Mouse (Mus musculus): ENCODE measurements around the gene Atg14. TPM values are rescaled to one million over a fixed set of nuclear protein-coding genes. Genes with fewer than 3 reads are reported as not detected.
"Not testable (repeated sequence)": the region's sequence is repeated elsewhere in the genome, so short reads cannot be mapped to it uniquely, and the experiment has no call there.

The Atg14 gene
- 1.7 and 4.0 TPM in 2 replicates for total RNA-seq (2015; ENCODE audit: low replicate concordance)
- total RNA-seq (2017; ENCODE audit: low replicate concordance): 3.5 and 13.0 TPM in 2 replicates

DNA sequence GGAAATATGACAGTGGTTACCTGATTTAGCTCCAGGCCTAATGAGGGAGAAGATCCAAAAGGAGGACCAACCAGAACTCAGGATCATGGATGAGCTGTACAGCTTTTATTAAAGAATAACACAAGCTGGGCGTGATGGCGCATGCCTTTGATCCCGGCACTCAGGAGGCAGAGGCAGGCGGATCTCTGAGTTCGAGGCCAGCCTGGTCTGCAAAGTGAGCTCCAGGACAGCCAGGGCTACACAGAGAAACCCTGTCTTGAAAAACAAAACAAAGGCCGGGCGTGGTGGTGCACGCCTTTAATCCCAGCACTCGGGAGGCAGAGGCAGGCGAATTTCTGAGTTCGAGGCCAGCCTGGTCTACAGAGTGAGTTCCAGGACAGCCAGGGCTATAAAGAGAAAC, at the start of gene Atg14:
TSS of gene Atg14 (minus strand) at position 101 of the 400 bp plus-strand sequence.
- not testable (repeated sequence) for ATAC-seq (replicated peaks; ENCODE audit: low FRiP score, poor library complexity, severe bottlenecking)

DNA sequence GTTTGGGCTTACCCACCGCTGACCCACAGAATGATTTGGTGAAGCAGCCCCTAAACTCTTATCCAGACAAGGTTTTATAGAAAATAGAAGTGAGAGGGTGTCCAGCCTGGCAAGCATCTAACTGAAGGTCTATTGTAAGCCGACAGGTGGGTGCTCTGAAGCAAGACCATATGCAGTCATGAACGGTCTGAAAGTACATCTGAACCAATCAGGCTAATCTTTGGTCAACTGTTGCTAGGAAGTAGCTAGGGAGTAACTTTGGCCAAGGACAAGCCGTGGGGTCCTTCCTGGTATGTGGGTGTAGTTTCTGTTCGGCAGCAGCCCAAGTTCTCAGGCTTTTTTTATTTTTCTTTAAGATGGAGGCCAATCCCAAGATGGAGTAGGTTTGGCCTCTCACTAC, 48.4 kb upstream of the Atg14 start:
- ATAC-seq (replicated peaks; ENCODE audit: low FRiP score, poor library complexity, severe bottlenecking): no peak

DNA sequence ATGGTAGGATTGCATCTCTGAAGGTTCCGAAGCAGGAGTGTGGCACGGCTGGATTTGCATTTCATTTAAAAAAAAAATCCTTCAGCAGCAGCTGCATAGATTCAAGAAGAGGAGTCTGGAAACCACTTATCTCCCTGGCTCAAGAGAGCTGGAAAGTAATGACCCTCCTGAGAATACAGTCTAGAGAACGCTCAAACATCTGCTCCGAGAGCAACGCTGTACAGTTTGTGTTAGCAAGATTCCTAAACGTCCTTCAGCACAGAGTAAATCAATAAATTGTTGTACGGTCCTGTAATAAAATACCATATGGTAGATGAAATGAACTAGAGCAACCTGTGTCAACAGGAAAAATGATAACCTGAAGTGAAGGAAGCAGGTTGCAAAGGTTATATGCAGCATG, 42.8 kb upstream of the Atg14 start:
- ATAC-seq (replicated peaks; ENCODE audit: low FRiP score, poor library complexity, severe bottlenecking): no peak

DNA sequence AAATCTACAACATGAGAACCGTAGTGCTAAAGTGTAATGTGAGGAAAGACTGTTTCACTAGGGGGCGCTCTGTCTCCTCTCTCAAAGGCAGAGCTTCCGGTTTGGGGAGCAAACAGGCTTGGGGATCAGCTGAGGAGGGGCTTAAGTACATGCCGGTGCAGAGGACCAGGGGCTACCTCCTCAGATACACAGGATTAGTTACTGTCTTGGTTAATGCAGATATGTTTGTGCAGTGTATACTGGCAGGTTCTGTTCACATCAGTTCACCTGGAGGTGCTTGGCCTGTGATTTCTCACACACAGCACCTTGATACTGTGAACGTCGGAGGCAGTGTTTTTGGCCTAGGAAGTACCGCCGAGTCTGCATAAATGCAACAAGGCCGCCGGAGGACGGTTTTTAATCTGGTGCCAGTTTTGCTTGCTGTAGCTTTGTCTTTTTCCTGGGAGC, 27.5 kb upstream of the Atg14 start:
- no peak for ATAC-seq (replicated peaks; ENCODE audit: low FRiP score, poor library complexity, severe bottlenecking)

DNA sequence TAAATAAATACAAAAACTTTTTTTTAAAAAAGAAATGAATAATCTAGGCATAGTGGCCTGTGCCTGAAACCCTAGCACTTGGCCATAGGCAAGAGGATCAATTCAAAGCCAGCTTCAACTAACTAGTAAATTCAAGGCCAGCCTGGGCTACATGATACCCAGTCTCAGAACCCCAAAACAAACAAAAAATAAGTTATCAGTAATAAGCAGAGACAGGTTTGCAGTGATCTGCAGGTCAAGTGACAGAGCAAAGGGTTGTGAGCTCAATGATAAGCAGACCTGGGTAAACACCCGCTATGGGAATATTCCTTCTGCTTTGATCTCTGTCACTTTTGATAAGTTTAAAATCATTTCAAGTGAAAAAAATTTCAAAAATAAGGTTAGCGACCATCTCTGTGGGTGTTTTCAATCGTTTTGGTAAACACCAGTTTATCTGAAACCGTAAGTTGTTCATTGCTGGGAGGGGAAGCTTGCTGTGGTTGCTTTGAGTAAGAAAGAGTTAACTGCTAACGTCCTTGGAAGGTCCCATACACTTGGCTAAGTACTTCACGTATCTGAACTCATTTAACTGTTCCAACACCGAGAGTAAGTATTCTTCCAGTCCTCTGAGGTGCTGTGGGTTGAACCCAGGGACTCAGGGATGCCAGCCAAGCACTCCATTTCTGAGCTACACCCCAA, 24.1 kb upstream of the Atg14 start:
- ATAC-seq (replicated peaks; ENCODE audit: low FRiP score, poor library complexity, severe bottlenecking): no peak

DNA sequence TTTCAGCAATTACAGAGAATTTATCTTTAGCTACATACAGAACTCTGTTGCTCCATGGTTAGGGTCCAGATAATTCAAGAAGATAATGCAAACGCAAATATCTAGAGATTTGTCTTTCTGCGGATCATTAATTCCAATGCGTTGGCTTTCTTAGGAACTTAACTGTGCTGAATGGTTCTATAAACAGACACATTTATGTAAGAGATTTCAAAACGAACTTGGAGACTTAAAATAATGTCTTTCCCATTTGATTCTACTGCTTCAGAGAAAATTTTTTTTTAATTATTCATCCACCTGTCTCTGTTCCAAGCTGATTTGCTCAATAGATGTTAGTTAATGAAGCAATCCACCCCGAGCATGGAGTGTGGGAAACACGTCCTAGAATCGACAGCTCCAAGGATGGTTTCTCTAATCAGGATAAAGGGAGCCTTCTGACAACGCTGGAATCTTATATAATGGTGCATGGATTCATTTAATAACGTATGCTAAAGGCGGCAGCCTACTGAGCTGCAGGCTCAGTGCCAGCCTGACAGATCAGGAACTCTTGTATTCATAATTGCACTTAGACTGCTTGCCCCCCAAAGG, 20.0 kb upstream of the Atg14 start:
- no peak for ATAC-seq (replicated peaks; ENCODE audit: low FRiP score, poor library complexity, severe bottlenecking)

DNA sequence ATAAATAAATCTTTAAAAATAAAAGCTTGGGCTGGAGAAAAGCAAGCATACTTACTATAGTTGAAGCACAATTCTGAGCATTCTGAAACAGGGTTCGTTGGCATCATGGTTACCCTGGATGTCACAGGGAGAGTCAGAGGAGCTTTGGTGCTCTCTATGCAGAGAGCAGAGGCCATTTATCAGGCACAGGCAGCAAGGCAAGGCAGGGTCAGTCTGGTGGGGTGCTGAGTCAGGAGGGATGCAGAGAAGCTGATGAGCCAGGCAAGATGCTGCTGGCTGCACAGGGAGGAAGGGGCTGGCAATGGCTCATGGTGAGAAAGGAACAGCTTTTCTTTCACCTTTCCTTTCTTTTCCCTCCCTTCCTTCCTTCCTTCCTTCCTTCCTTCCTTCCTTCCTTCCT, 19.0 kb upstream of the Atg14 start:
- no peak for ATAC-seq (replicated peaks; ENCODE audit: low FRiP score, poor library complexity, severe bottlenecking)

DNA sequence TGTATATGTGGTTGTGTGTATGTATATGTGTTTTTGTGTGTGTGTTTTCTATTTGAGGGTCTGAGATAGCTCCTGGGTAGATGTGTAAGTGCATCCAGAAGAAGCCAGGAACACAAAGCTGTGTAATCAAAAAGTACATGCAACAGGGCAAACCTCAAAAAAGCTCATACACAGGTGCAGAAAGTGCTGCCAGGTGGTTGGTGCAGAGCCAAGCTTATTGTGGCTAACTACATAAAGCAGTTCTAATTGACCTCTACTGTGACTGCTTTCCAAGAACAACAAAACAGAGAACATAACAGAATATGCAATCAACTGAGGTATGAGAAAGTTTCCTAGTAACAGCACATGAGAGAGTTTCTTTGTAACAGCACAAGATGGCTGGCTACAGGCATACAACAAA, 13.9 kb upstream of the Atg14 start:
- no peak for ATAC-seq (replicated peaks; ENCODE audit: low FRiP score, poor library complexity, severe bottlenecking)

DNA sequence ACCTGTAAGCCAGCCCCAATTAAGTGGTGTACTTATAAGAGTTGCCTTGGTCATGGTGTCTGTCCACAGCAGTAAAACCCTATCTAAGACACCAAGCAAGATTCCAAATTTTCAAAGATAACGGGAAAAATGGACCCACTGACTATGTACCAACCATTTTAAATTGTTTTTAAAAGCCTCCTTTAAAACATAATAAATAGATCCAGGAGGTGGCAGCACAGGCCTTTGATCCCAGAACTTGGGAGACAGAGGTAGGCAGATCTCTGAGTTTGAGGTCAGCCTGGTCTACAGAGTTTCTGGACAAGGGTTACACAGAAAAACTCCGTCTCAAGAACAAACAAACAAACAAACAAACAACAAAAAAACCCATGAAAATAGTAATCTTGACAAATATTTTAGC, 11.2 kb upstream of the Atg14 start:
- ATAC-seq (replicated peaks; ENCODE audit: low FRiP score, poor library complexity, severe bottlenecking): 0 out of 2 replicates have a peak, but pooled peaks have one; percentile 19

DNA sequence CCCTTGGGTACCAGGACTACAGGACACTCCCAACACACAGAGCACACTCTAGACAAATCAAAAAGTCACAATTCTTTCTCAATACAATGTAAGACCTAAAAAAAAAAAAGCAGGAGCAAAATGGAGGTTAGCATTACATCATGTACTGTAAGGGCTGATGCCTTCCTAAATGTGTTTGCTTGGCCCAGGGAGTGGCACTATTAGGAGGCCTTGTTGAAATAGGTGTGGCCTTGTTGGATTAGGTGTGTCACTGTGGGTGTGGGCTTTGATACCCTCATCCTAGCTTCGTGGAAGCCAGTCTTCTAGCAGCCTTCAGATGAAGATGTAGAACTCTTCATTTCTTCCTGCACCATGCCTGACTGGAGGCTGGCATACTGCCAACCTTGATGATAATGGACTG, 10.8 kb upstream of the Atg14 start:
- ATAC-seq (replicated peaks; ENCODE audit: low FRiP score, poor library complexity, severe bottlenecking): peak; percentile 54; the same call in 1 of the 2 replicates

DNA sequence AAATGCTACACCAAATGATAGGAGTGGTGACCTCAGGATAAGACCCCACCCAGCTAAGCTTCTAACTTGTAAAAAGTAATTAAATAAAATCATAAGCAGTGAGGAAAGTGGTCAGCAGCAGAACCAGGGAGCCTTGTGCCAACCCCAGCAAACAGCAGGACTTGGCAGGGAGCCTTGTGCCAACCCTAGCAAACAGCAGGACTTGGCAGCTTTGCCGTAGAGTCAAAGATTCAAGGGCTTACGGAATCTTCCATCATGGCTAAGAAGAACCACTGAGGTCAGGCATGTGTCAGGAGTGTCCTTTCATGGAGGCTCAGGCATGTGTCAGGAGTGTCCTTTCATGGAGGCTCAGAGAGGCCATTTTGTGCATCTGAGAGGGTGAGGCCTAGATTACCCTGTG, 7.6 kb upstream of the Atg14 start:
- no peak for ATAC-seq (replicated peaks; ENCODE audit: low FRiP score, poor library complexity, severe bottlenecking)

DNA sequence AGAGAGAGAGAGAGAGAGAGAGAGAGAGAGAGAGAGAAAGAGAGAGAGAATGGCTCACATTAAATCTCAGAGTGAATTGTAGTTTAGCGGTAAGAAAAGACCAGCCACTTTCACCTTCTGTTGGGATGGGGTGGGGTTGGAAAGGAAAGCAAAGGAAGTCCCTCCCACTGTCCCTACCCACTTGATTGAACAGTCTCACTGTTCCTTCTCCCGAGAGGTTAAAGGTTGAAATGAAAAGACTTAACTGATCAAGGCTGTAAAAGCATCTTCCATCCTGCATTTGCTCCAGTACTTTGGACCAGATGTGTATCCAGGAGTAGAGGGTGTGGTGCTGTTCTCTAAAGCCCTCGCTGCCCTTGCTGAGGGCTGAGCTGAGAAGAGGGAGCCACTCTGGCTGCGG, 6.2 kb upstream of the Atg14 start:
- no peak for ATAC-seq (replicated peaks; ENCODE audit: low FRiP score, poor library complexity, severe bottlenecking)

DNA sequence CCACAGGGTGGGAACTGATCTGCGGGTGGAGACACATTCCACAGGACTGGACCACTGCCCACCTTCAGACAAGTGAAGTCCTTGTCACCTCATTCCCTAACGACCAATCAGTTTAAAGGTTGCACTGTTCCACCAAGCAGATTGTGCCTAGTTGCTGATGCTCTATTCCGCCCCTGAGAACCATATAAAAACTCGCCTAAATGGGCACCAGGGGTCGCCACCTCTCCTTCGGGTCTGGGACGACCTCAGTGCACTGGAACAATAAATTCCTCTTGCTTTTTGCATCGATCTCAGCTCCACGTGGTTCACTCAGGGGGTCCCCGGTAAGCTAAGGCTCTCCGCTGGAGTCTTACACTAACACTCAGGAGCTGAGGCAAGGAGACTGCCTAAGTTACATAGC, 4.3 kb upstream of the Atg14 start:
- ATAC-seq (replicated peaks; ENCODE audit: low FRiP score, poor library complexity, severe bottlenecking): no peak

DNA sequence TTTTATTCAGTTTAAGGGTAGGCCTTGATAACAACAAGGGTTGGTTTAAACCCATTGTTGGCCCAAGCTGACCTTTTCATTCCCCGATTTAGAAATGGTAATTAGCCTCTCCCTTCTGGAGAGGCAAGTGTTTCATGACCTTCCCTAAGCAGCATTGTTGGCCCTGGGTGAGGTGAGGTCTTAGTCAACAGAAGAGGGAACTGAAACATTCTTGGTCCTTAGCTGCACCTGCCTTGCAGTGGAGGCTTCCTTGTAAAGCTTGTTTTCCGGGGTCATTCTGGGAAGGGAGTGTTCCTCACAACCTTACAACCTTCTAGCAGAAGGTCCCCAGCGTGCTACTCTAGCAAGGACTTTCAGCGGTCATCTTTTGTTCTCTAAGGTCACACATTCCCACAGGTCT, 2.3 kb upstream of the Atg14 start:
- no peak for ATAC-seq (replicated peaks; ENCODE audit: low FRiP score, poor library complexity, severe bottlenecking)

DNA sequence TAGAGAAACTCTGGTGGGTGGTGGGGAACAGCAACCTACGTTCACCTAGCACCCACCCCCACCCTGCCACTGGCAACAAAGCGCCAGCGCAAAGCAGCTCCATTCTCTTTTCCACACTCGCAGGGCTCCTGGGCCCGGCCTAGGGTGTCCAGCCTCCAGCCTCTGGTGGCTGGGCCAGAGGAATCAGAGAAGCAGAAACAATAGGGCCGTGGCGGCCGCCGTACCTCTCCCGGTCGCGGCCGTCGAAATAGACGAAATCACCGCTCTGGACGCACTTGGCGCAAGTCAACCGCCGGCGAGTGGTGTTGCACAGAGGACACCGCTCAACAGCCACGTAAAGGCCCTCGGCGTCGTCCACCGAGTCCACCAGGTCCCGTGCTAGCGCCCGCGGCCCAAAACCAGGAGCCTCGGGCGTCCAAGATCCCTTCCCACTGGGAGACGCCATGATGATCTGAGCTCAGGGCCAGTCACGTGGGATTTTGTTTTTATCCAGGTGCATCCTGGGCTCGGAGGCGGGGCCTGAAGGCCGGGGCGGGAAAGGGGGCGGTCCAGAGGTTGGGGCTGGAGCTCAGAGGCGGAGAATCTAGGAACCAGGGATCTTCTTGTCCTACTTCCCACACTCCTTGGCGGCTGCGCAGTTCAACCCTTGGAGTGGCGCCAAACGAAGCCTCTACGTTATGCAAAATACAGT, 2.3 kb downstream of the Atg14 start:
- ATAC-seq (replicated peaks; ENCODE audit: low FRiP score, poor library complexity, severe bottlenecking): peak; percentile 100

DNA sequence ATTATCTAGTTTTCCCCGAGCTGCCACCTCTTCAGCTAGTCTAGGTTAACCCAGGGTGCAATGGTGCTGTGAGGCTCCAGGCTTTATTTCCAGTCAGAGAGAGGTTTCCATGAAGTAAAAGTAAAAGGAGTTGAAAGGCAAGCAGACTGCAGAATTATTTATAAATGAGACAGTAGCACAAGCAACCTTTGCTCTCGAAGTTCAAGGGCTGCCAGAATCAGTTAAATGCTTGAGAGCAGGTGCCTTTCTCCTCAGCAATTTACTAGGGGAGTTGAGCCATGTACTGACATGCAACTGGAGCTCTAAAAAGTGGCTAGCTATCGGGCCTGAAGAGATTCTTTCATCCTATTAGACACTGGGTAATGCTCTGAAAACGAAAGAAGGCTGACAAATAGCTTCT, 7.3 kb downstream of the Atg14 start:
- ATAC-seq (replicated peaks; ENCODE audit: low FRiP score, poor library complexity, severe bottlenecking): no peak

DNA sequence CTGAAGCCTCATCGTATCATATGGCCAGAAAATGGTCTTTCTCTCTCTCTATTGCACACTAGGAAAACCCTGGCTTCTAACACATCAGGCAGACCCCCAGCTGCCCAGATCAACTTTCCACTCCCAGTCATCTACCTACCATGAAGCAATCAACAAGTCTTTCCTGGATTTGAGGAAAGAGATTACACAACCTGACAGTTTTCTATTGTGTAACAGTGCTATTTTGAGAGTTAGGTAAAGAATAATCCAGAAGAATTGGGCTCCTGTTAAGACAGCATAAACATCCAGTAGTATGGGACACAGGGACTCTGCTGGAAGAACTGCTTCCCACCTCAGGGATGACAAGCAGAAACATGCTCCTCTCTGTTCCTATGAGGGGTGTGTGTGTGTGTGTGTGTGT, 7.9 kb downstream of the Atg14 start:
- ATAC-seq (replicated peaks; ENCODE audit: low FRiP score, poor library complexity, severe bottlenecking): no peak

DNA sequence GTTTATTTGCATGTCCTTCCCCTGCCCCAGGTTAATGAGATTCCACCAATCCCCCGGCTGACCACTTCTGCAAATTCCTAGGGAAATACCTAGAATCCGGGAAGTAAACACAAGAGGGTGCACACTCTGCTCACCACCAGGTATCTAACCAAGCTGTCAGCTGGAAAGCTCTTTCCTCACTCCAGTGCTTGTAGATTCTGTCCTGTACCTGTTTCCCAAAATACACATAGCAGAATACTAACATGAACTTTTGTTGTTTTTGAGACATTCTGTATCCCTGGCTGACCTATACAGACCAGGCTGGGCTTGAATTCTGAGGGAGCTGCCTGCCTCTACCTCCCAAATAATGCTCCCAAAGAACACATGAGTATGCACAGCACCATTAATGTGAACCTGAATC, 9.7 kb downstream of the Atg14 start:
- no peak for ATAC-seq (replicated peaks; ENCODE audit: low FRiP score, poor library complexity, severe bottlenecking)

DNA sequence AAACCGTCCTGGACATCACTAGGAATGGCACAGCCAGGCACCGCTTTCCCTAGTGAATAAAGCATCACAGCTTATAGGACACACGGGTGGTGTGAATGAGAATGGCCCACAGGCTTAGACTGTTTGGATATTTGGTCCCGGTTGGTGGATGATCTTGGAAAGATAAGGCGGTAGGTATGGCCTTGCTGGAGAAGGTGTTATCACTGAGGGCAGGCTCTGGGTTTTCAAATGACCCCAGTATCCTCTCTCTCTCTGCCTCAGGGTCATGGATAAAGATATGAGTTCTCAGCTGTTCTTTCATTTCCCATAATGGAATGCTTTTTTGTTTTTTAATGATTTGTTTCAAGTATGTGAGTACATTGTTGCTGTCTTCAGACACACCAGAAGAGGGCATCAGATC, 15.2 kb downstream of the Atg14 start:
- no peak for ATAC-seq (replicated peaks; ENCODE audit: low FRiP score, poor library complexity, severe bottlenecking)

DNA sequence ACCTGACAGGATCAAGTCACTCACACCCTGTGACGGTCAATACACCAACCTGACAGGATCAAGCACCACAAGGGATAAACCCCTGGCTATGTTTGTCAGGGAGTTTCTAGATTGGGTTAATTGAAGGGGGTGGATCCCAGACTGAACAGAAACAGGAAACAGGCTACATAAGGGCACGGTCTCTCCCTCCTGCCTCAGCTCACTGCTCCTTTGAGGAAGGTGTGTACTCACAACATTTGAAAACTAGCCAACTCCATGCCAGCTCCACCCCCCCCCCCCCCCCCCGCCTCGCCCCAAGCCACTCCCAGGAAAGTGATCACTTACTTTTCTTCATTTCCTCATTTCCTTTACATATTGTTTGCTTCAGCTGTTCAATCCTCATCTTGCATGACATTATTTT, 16.2 kb downstream of the Atg14 start:
- no peak for ATAC-seq (replicated peaks; ENCODE audit: low FRiP score, poor library complexity, severe bottlenecking)

DNA sequence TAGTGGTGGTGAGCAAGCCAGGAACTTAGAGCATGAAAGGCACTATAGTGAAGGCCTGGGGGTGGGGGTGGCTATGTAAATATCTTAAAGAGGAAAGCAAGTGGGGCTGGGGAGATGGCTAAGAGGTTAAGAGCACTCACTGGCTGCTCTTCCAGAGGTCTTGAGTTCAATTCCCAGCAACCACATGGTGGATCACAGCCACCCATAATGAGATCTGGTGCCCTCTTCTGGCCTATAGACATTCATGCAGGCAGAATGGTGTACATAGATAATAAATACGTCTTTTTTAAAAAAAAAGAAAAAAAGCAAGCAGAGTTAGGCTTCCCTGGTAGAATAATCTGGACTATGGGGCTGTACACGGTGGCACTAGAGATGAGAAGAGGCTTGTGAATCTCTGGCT, 17.1 kb downstream of the Atg14 start:
- no peak for ATAC-seq (replicated peaks; ENCODE audit: low FRiP score, poor library complexity, severe bottlenecking)
